12 mouse cellular contexts compared by ENCODE assay signal in the genomic region with DNA sequence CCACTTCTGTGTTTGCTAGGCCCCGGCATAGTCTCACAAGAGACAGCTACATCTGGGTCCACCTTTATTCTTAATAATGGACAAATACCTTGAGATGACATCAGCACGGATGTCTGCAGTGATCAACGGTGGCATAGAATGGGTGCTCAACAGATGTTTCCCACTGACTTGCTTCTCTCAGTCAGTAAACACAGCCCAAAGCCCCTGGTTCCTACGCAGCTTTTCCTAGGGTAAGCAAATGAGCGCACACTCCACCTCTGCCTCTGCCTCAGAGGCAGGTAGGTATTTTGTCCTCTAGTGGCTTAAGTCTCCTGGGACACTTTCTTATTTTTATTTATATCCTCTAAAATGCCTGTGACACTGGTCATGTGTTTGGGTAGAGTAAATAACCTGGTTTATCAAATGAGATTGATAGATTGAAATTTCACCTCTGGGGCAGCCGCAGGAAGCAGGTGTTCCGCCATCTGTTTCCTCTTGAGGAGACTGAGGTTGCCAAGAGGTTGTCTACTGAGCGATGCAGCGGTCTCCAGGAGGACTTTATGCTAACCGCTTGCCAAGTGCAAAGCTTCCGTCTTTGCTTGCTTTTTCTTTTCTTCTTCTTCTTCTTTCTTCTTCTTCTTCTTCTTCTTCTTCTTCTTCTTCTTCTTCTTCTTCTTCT.
DNase-seq lines count a peak whose midpoint lies in the region; ATAC-seq and TF ChIP-seq lines count a peak whose summit lies in the region.
"Had no signal": no experiment of that assay in that cellular context is flagged by ENCODE, and none has a peak within 500 bp of the region (broad histone marks: within the 10 kb centered on the region; RNA-seq: fewer than 3 reads in every experiment).

No protein-coding gene starts in this region.

- no peak for ATAC-seq in lung, embryonic 14.5 days (ENCODE audit: insufficient read depth)
- ATAC-seq in common myeloid progenitor, adult 5-6 weeks (replicated peaks; ENCODE audit: low read depth, poor library complexity, severe bottlenecking) = peak; percentile 81
- ATAC-seq: forebrain, embryonic 13.5 days; inflammation-experienced regulatory T-cells, adult 6 months had no signal

- no peaks in the 10 kb centered on the region for H3K36me3 ChIP-seq in lung, embryonic 14.5 days (ENCODE audit: insufficient read depth)
- H3K36me3 ChIP-seq: embryonic facial prominence, embryonic 12.5 days had no signal

- H3K9me3 ChIP-seq in lung, embryonic 14.5 days (ENCODE audit: low read depth, low read length) = no peaks in the 10 kb centered on the region
- H3K9me3 ChIP-seq: embryonic facial prominence, embryonic 12.5 days; forebrain, embryonic 13.5 days had no signal

- WGBS in lung, embryonic 14.5 days = 78% methylated on average over 11 of the region's 11 CpGs

- no peaks in the 10 kb centered on the region for H3K4me1 ChIP-seq in lung, embryonic 14.5 days (ENCODE audit: insufficient read depth)
- H3K4me1 ChIP-seq: embryonic facial prominence, embryonic 12.5 days; forebrain, embryonic 13.5 days had no signal

- no peaks in the 10 kb centered on the region for H3K27me3 ChIP-seq in lung, embryonic 14.5 days (ENCODE audit: insufficient read depth, low read length)
- H3K27me3 ChIP-seq: embryonic facial prominence, embryonic 12.5 days; forebrain, embryonic 13.5 days had no signal

- H3K9ac ChIP-seq in lung, embryonic 14.5 days = no peak overlapping the region
- H3K9ac ChIP-seq: embryonic facial prominence, embryonic 12.5 days; forebrain, embryonic 13.5 days; liver, embryonic 14.5 days had no signal

- intact Hi-C loops in left cerebral cortex, postnatal 14 days (cut with DNase I) = no loop called here

- H3K27ac ChIP-seq in lung, embryonic 14.5 days (ENCODE audit: low read depth) = no peak overlapping the region
- H3K27ac ChIP-seq: embryonic facial prominence, embryonic 12.5 days; forebrain, embryonic 13.5 days; liver, embryonic 14.5 days had no signal

- no peak for TF ChIP-seq CTCF in lung, embryonic 14.5 days (IDR thresholded peaks at IDR 0.05; ENCODE audit: low read depth)

- DNase-seq in lung, embryonic 14.5 days = peak; percentile 46
- no peak for DNase-seq in lung, postnatal 10 days
- peak; percentile 63 for DNase-seq in naive thymus-derived CD4-positive, alpha-beta T cell, adult 2 months (ENCODE audit: low read depth)
- DNase-seq in gastrocnemius, postnatal 25 days = no peak
- no peak for DNase-seq in urinary bladder, adult 2 months (ENCODE audit: low spot score)
- no peak for DNase-seq in left cerebral cortex, postnatal 14 days (ENCODE audit: low spot score in 2 of 2)
- DNase-seq: cerebellum, adult 8-10 months had no signal

- no peak overlapping the region for H3K4me3 ChIP-seq in lung, embryonic 14.5 days (ENCODE audit: low read depth, low read length)
- H3K4me3 ChIP-seq: embryonic facial prominence, embryonic 12.5 days; forebrain, embryonic 13.5 days had no signal

- H3K4me2 ChIP-seq in lung, embryonic 14.5 days = no peak overlapping the region
- H3K4me2 ChIP-seq: embryonic facial prominence, embryonic 12.5 days; forebrain, embryonic 13.5 days had no signal

Comparison
In these comparisons a context has a peak if more than half of its experiments do, and no peak if none do; other contexts are left out.
1. DNase-seq: peak in lung, embryonic 14.5 days (single experiment) and naive thymus-derived CD4-positive, alpha-beta T cell, adult 2 months (single experiment); none in lung, postnatal 10 days (single experiment), gastrocnemius, postnatal 25 days (single experiment), urinary bladder, adult 2 months (single experiment) and left cerebral cortex, postnatal 14 days (0 of 2).